Mouse (Mus musculus): Measurements from ENCODE around the gene Trio.

DNA sequence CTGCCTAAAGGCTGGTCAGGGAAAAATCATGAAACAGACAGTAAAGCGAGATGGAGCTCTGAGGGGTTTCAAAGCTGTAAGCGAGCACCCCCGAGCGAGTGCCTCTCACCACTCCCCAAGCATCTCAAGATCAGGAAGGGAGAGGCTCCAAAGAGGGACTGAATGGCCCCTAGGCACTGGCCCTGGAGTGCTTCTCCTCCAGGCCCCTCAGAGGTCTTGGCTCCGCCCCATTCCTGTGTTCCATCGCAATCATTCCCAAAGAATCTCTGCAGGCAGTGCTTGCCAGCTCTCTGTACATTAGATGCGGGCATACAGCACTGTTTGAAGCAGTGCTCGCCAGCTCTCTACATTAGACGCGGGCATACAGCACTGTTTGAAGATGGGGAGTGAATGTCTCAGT, 219.4 kb downstream of the Trio start:
- TF ChIP-seq POLR2AphosphoS2 (IDR thresholded peaks at IDR 0.05; ENCODE audit: insufficient read length, low read depth): no peak
- TF ChIP-seq E2F4 (IDR thresholded peaks at IDR 0.05; ENCODE audit: insufficient read depth): no peak
- TF ChIP-seq MAX (IDR thresholded peaks at IDR 0.05; ENCODE audit: low read depth): no peak
- TF ChIP-seq TCF12 (IDR thresholded peaks at IDR 0.05; ENCODE audit: insufficient read depth, poor library complexity, severe bottlenecking): no peak
- no peak for TF ChIP-seq POLR2A (IDR thresholded peaks at IDR 0.05; ENCODE audit: insufficient read length, low read depth)
- no peak for TF ChIP-seq USF1 (IDR thresholded peaks at IDR 0.05; ENCODE audit: low read depth)
- no peak for TF ChIP-seq CEBPB (IDR thresholded peaks at IDR 0.05; ENCODE audit: insufficient read depth, poor library complexity, severe bottlenecking)
- no peak for TF ChIP-seq MYOD1 (IDR thresholded peaks at IDR 0.05; ENCODE audit: control insufficient read depth in 1 of 3, insufficient read length in 2 of 3, low read depth in 2 of 3)
- no peak for TF ChIP-seq MYOG (IDR thresholded peaks at IDR 0.05; ENCODE audit: control insufficient read depth in 1 of 3, insufficient read depth in 1 of 3, insufficient read length in 2 of 3, low read depth in 2 of 3)

All from myocyte (in vitro differentiated cells).